Comparison of ENCODE assay signal across 16 mouse cellular contexts in the genomic region with DNA sequence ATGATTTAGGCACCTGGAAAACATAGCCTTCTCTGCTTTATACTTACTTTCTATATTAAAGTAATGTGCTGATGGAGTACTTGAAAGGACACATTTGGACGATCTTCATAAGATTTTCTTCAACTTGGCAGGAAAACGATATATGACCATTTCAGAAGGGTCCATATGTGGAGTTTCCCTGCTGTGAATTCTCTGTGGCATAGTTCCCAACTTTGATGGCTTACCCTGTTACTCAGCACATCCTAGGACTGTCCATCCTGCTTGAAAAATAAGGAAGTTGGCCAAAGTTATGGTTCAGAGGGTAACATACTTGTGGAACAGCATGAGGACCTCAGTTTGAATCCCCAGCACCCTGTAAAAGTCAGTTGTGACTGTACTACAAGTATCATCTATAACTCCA.
"Had no signal": no experiment of that assay in that cellular context is flagged by ENCODE, and none has a peak within 500 bp of the region (broad histone marks: within the 10 kb centered on the region; RNA-seq: fewer than 3 reads in every experiment).

No protein-coding gene starts in this region.

- H3K27ac ChIP-seq: liver, embryonic 13.5 days; liver, embryonic 15.5 days; macrophage; midbrain, embryonic 13.5 days; midbrain, embryonic 15.5 days; neural tube, embryonic 12.5 days; stomach, embryonic 15.5 days; stomach, postnatal 0 days had no signal

- H3K4me3 ChIP-seq: liver, embryonic 13.5 days; liver, embryonic 15.5 days; megakaryocyte, embryonic 14.5 days; midbrain, embryonic 13.5 days; midbrain, embryonic 15.5 days; neural tube, embryonic 12.5 days; stomach, embryonic 15.5 days had no signal

- H3K9me3 ChIP-seq: liver, embryonic 13.5 days; liver, embryonic 15.5 days; megakaryocyte, embryonic 14.5 days; midbrain, embryonic 13.5 days; midbrain, embryonic 15.5 days; neural tube, embryonic 12.5 days; stomach, embryonic 15.5 days had no signal

- H3K27me3 ChIP-seq: liver, embryonic 13.5 days; liver, embryonic 15.5 days; midbrain, embryonic 15.5 days; neural tube, embryonic 12.5 days; stomach, embryonic 15.5 days had no signal

- DNase-seq: liver, embryonic 13.5 days; liver, postnatal 0 days; right cerebral cortex, postnatal 14 days; thymus, adult 2 months; thymus, postnatal 25 days; thymus, postnatal 4 days had no signal

- H3K4me1 ChIP-seq: liver, embryonic 13.5 days; liver, embryonic 15.5 days; megakaryocyte, embryonic 14.5 days; midbrain, embryonic 13.5 days; midbrain, embryonic 15.5 days; neural tube, embryonic 12.5 days; stomach, embryonic 15.5 days had no signal

- ATAC-seq: liver, postnatal 0 days; lung, postnatal 0 days; midbrain, embryonic 13.5 days; midbrain, embryonic 15.5 days had no signal

- H3K4me2 ChIP-seq: liver, embryonic 13.5 days; liver, embryonic 15.5 days; midbrain, embryonic 11.5 days; midbrain, embryonic 13.5 days; midbrain, embryonic 15.5 days; neural tube, embryonic 12.5 days; stomach, embryonic 15.5 days had no signal

- H3K36me3 ChIP-seq: liver, embryonic 13.5 days; liver, embryonic 15.5 days; midbrain, embryonic 13.5 days; midbrain, embryonic 15.5 days; neural tube, embryonic 12.5 days; stomach, embryonic 15.5 days had no signal

- H3K9ac ChIP-seq: liver, embryonic 13.5 days; liver, embryonic 15.5 days; liver, postnatal 0 days; midbrain, embryonic 13.5 days; midbrain, embryonic 15.5 days; neural tube, embryonic 12.5 days; stomach, embryonic 15.5 days had no signal
